Mouse (Mus musculus) ES-E14 (cell line): ENCODE measurements around the gene Tiprl.

ENCODE experiments used
- CHD2 ChIP-seq: IDR thresholded peaks from 2 replicates; pipeline ENCODE4 v1.6.1; 2014; ENCODE audit warnings: mild to moderate bottlenecking, low read depth, low read length, inconsistent platforms
- ZNF384 ChIP-seq: IDR thresholded peaks from 2 replicates; pipeline ENCODE4 v1.6.1; 2012; ENCODE audit warnings: low read depth, low read length, inconsistent platforms

- no peak for TF ChIP-seq ZNF384
- TF ChIP-seq CHD2 = no peak
Observed at GRCm38 (mm10) chr1:165185116-165185515, 51.7 kb downstream of the Tiprl start.
